Mouse (Mus musculus) adrenal gland, postnatal 14 days (tissue): Measurements from ENCODE around the gene Cnih2. TPM values are rescaled to one million over a fixed set of nuclear protein-coding genes. Genes with fewer than 3 reads are reported as not detected.
"Not testable (repeated sequence)": the region's sequence is repeated elsewhere in the genome, so short reads cannot be mapped to it uniquely, and the experiment has no call there.

Experiments used
- DNase-seq: peaks from one replicate; pipeline ENCODE4 v3.0.0; 2021; ENCODE audit warnings: mixed read lengths
- total RNA-seq: library from RNA; stranded (reverse); gene quantifications from 2 replicates; pipeline ENCODE4 v1.2.3, GENCODE M21; 2021

Gene Cnih2
- total RNA-seq, 1 experiment from 2014 or later = 3.1 TPM

- DNase-seq = peak; percentile 98
Observed at GRCm38 (mm10) chr19:5094243-5094632, 4.1 kb downstream of the Cnih2 start.

- no peak for DNase-seq
Observed at GRCm38 (mm10) chr19:5093481-5094242, 4.7 kb downstream of the Cnih2 start.

DNA sequence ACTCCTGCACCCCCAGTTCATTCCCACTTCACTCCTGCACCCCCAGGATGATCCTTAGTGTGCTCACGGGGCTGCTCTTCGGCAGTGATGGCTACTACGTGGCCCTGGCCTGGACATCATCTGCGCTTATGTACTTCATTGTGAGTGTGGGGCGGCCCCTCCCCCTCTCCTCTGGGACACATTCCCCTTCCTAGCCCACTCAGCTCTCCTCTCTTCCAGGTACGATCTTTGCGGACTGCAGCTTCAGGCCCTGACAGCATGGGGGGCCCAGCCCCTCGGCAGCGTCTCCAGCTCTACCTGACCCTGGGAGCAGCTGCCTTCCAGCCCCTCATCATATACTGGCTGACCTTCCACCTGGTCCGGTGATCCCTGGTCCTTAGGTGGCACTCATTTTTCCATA is 6.2 kb downstream of the Cnih2 start:
- DNase-seq = no peak

DNA sequence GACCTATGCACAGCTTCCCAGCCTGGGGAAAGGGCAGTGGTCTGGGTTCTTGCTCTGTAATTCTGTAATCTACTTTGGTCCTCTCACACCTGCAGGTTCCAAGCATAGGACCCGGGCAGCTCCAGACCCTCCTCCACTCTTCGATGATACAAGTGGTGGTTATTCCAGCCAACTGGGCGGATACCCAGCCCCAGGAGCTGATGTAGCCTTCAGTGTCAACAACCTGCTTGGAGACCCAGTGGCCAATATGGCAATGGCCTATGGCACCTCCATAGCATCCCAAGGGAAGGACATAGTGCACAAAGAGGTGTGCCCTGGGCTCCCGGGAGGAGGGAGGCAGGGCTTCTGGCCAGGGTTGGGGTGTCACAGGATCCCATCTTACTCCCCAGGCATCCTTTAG is 9.0 kb downstream of the Cnih2 start:
- no peak for DNase-seq

DNA sequence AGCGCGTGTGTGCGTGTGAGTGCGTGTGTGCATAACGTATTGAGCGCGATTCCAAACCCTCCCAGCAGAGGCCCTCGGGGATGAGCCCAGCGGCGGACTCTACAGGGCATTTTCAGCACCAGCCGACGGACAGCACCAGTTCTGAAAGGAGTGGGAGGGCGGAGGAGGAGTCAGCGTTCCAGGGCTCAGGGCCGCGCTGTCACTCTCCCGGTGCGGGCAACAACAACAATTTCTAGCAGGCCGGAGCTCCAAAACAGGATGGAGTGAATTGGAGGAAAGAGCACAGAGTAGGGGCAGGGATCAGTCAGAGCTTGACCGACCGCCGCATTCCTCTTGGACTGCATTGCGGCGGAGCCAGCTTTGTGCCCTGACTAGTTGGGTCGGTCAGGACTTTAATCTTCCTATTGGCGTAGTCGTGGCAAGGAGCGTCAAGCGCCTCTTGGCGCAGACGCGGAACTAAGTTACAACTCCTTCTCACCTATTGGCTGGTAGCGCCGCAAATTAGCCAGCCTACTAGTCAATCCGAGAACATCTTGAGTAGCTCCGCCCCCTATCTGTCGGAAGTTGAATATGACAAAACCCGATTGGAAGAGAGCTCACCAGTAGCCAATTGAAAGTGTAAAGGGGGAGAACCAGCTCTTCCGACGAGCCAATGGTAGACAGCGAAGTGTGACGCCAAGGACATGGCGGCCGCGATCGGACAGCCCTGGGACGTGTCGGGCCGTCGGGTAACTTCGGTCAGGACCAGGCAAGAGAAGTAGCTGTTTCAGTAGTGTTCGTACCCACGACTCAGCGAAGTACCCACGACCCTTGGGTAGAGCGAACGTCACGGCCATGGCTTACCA is 10.2 kb downstream of the Cnih2 start, which contains the start of gene Yif1a:
Gene Yif1a (plus strand): TSS at position 655 of the 845 bp plus-strand sequence.
- peak; percentile 97 for DNase-seq

GRCm38 (mm10) chr19:5086533-5086932 is 11.8 kb downstream of the Cnih2 start:
- not testable (repeated sequence) for DNase-seq

GRCm38 (mm10) chr19:5085145-5085863 is 13.0 kb downstream of the Cnih2 start, which contains the start of gene Tmem151a:
Gene Tmem151a (minus strand): TSS chr19:5085531.
- peak; percentile 73 for DNase-seq

DNA sequence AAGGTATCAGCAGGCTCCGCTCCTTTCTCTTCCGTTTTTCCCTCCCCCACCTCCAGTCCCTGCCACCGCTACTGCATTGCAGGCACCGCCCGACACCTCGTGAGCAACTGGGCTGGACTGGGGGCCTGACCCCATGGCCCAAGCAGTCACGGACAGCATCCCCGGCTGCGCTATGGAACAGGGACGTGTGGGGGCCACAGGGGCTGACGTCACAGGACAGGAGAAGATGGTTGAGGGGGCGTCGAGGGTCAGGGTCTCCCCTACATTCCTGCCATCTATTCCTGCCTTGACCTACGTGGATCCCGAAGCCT is 13.5 kb downstream of the Cnih2 start:
- DNase-seq = no peak

GRCm38 (mm10) chr19:5083961-5084833 is 14.1 kb downstream of the Cnih2 start:
- no peak for DNase-seq

DNA sequence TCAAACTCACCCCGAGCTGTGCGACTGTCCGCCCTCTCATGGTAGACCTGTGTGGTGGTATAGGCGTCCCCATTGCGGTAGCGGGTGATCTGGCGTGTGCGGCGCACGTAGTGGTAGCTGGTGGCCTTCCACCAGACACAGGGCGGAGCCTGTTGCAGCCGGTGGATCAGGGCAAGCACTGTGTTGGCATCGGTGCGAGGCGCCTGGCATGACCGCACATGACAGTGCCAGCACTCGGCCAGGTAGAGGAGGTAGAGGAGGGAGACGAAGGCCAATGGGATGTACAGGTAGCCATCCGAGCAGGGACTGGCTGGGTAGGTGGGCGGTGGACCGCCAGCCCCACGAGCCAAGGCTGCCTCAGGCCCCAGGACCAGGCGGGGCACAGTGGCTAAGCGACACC is 15.7 kb downstream of the Cnih2 start:
- DNase-seq = no peak

GRCm38 (mm10) chr19:5082005-5082404 is 16.3 kb downstream of the Cnih2 start:
- no peak for DNase-seq

DNA sequence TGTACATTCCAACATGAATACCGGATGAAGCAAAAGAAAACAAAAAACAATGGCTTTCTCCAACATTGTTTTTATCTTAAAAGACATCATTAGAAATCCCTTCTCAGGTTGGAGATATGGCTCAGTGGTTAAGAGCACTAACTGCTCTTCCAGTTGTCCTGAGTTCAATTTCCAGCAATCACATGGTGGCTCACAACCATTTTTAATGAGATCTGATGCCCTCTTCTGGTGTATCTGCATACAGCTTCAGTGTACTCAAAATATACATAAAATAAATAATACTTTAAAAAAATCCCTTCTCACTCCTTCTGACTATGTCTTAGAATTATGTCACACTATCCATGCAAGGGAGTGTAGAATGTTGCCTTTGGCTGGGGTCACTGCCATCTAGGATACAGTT is 19.0 kb downstream of the Cnih2 start:
- DNase-seq = no peak

GRCm38 (mm10) chr19:5073518-5073917 is 24.8 kb downstream of the Cnih2 start:
- DNase-seq = no peak

GRCm38 (mm10) chr19:5073028-5073427 is 25.3 kb downstream of the Cnih2 start:
- DNase-seq = peak; percentile 67

GRCm38 (mm10) chr19:5072389-5073019 is 25.8 kb downstream of the Cnih2 start:
- no peak for DNase-seq

- peak; percentile 85 for DNase-seq
Observed at GRCm38 (mm10) chr19:5071545-5072369, 26.6 kb downstream of the Cnih2 start.

DNA sequence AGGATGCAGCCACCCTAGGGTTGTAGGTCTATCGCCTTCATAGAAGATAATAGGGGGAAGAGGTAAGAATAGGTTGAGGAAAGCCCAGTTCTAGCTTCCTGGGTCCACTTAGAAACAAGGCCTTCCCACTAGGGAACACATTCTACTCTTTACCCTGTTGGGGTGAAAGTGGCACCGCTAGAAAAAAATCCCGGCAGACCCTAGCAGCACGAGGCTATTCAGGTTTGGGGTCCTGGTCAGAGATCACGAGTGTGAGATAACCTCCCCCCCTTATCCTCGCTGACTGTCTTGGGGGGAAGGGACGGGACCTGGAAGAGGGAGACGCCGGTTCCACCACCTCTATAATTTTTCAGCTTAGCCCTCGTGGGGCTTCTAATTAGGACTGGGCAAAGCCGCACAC is 27.2 kb downstream of the Cnih2 start:
- no peak for DNase-seq

GRCm38 (mm10) chr19:5069978-5070377 is 28.3 kb downstream of the Cnih2 start:
- DNase-seq = no peak

- no peak for DNase-seq
Observed at GRCm38 (mm10) chr19:5069486-5069885, 28.8 kb downstream of the Cnih2 start.

DNA sequence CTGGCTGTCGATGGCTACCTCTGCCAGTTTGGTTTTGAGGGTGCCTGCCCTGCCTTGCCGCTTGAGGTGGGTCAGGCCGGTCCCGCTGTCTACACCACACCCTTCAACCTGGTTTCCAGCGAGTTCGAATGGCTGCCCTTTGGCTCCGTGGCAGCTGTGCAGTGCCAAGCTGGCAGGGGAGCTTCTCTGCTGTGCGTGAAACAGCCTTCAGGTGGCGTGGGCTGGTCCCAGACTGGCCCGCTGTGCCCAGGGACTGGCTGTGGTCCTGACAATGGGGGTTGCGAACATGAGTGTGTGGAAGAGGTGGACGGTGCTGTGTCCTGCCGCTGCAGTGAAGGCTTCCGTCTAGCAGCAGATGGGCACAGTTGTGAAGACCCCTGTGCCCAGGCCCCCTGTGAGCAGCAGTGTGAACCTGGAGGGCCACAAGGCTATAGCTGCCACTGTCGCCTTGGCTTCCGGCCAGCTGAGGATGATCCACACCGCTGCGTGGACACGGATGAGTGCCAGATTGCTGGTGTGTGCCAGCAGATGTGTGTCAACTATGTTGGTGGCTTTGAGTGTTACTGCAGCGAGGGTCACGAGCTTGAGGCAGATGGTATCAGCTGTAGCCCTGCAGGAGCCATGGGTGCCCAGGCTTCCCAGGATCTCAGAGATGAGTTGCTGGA is 29.6 kb downstream of the Cnih2 start:
- no peak for DNase-seq
